Mouse (Mus musculus) spleen, adult 2 months (tissue): ENCODE data around the gene Sfxn4. TPM values are rescaled to one million over a fixed set of nuclear protein-coding genes. Genes with fewer than 3 reads are reported as not detected.
A peak's percentile ranks its signal among the peaks of the same experiment; 100 is the strongest.

Source experiments
- DNase-seq, 2 experiments: peaks; one replicate each; pipeline versions ENCODE4 v3.0.0 to v3.0.0-alpha.2; 2012 to 2021; ENCODE audit warnings: low spot score in 2 of 2, low read depth in 1 of 2
- H3K27ac ChIP-seq: fragments of 200-500 bp; 2 replicates; pipeline ENCODE4 v1.5.1; 2012; ENCODE audit warnings: low read length, inconsistent platforms; ENCODE audit not compliant: insufficient read depth
- H3K27me3 ChIP-seq: fragments of 200-500 bp; 2 replicates; pipeline ENCODE4 v1.6.1; 2012; ENCODE audit warnings: mild to moderate bottlenecking, moderate library complexity, low read length, inconsistent platforms; ENCODE audit not compliant: control insufficient read depth, insufficient read depth
- H3K36me3 ChIP-seq: fragments of 200-500 bp; 2 replicates; pipeline ENCODE4 v1.6.1; 2012; ENCODE audit warnings: mild to moderate bottlenecking, low read length, inconsistent platforms; ENCODE audit not compliant: control insufficient read depth, insufficient read depth
- H3K4me1 ChIP-seq: fragments of 200-500 bp; 2 replicates; pipeline ENCODE4 v1.6.1; 2011; ENCODE audit warnings: inconsistent platforms; ENCODE audit not compliant: control insufficient read depth, insufficient read depth, insufficient read length
- H3K4me3 ChIP-seq: fragments of 200-500 bp; 2 replicates; pipeline ENCODE4 v1.5.1; 2011; ENCODE audit warnings: mild to moderate bottlenecking, inconsistent platforms; ENCODE audit not compliant: insufficient read depth, insufficient read length; ENCODE audit errors: extremely low read depth
- CTCF ChIP-seq: fragments of 200-500 bp; IDR thresholded peaks from 2 replicates; pipeline ENCODE4 v1.5.1; 2011; ENCODE audit warnings: mild to moderate bottlenecking, inconsistent platforms; ENCODE audit not compliant: insufficient read depth, insufficient read length, insufficient replicate concordance; ENCODE audit errors: extremely low read depth
- POLR2A ChIP-seq: fragments of 200-500 bp; IDR thresholded peaks from 2 replicates; pipeline ENCODE4 v1.6.1; 2011; ENCODE audit warnings: low read depth, low read length, inconsistent platforms
- WGBS: fragments of 180-500 bp; shearing (Covaris S2); methylation state at CpG from one replicate; pipeline ENCODE4 v1.1.7; 2018; 5-methylcytosine and 5-hydroxymethylcytosine counted together
- polyA plus RNA-seq: library from polyadenylated mRNA; depleted of rRNA; stranded (reverse); fragments of >200 nt; gene quantifications from 2 replicates; pipeline ENCODE4 v1.2.3, GENCODE M21; 2012; rRNA removed

Sfxn4 gene
- polyA plus RNA-seq, 1 experiment = 0.94 TPM

GRCm38 (mm10) chr19:60790551-60791161 is 70.6 kb downstream of the Sfxn4 start, which contains the start of gene Eif3a:
Gene Eif3a (minus strand): TSS chr19:60790658.
- peak; percentile 89 to 90 for DNase-seq
- no peaks in the 10 kb centered on the region for H3K36me3 ChIP-seq
- H3K4me1 ChIP-seq = peaks cover 5% of the 10 kb centered on the region; the same call in 1 of the 2 replicates
- H3K27ac ChIP-seq = peak within 1 kb of the TSS; percentile 93
- TF ChIP-seq POLR2A (peak; percentile 93), CTCF (no peak)
- under 1% methylated on average over 57 of the region's 57 CpGs for WGBS
- peak within 1 kb of the TSS; percentile 69 for H3K4me3 ChIP-seq
- no peaks in the 10 kb centered on the region for H3K27me3 ChIP-seq

GRCm38 (mm10) chr19:60789919-60790506 is 71.3 kb downstream of the Sfxn4 start:
- no peaks in the 10 kb centered on the region for H3K36me3 ChIP-seq
- peaks cover 5% of the 10 kb centered on the region; the same call in 1 of the 2 replicates for H3K4me1 ChIP-seq
- peak overlapping the region; percentile 69 for H3K4me3 ChIP-seq
- WGBS = under 1% methylated on average over 59 of the region's 60 CpGs
- TF ChIP-seq POLR2A (no peak), CTCF (no peak)
- no peaks in the 10 kb centered on the region for H3K27me3 ChIP-seq
- H3K27ac ChIP-seq = peak overlapping the region; percentile 93
- peak; percentile 9 to 35 for DNase-seq

- no peak for DNase-seq
- TF ChIP-seq CTCF (no peak), POLR2A (no peak)
- Histone ChIP-seq H3K4me3 (peak overlapping the region; percentile 69), H3K27me3 (no peaks in the 10 kb centered on the region), H3K36me3 (no peaks in the 10 kb centered on the region; the same call in 1 of the 2 replicates), H3K4me1 (peaks cover 5% of the 10 kb centered on the region; the same call in 1 of the 2 replicates), H3K27ac (peak overlapping the region; percentile 93; the same call in 1 of the 2 replicates)
- 3% methylated on average over 7 of the region's 7 CpGs for WGBS
These were observed 71.8 kb downstream of the Sfxn4 start for GRCm38 (mm10) chr19:60789452-60789851.

- H3K4me3 ChIP-seq = no peak overlapping the region; the same call in 1 of the 2 replicates
- TF ChIP-seq CTCF (no peak), POLR2A (no peak)
- H3K27ac ChIP-seq = no peak overlapping the region
- no peaks in the 10 kb centered on the region; the same call in 1 of the 2 replicates for H3K36me3 ChIP-seq
- no peaks in the 10 kb centered on the region for H3K27me3 ChIP-seq
- no peak for DNase-seq
- peaks cover 5% of the 10 kb centered on the region; the same call in 1 of the 2 replicates for H3K4me1 ChIP-seq
- 34% methylated on average over 6 of the region's 6 CpGs for WGBS
These were observed 72.9 kb downstream of the Sfxn4 start for GRCm38 (mm10) chr19:60788214-60788960.

GRCm38 (mm10) chr19:60787465-60788150 is 73.7 kb downstream of the Sfxn4 start:
- Histone ChIP-seq H3K4me3 (no peak overlapping the region), H3K27me3 (no peaks in the 10 kb centered on the region), H3K27ac (no peak overlapping the region), H3K36me3 (no peaks in the 10 kb centered on the region; the same call in 1 of the 2 replicates), H3K4me1 (peaks cover 6% of the 10 kb centered on the region; the same call in 1 of the 2 replicates)
- DNase-seq = no peak
- TF ChIP-seq CTCF = no peak
- no peak for TF ChIP-seq POLR2A
- WGBS = 12% methylated on average over 2 of the region's 2 CpGs

Other genes with a start within 250 kb of the Sfxn4 start
- gene Nanos1, start 105.5 kb downstream of the Sfxn4 start, polyA plus RNA-seq = 1.3 and 2.4 TPM in 2 replicates
- gene Eif3a, start 70.8 kb downstream of the Sfxn4 start, polyA plus RNA-seq = 17.3 and 18.3 TPM in 2 replicates
- gene Fam45a, start 49.9 kb downstream of the Sfxn4 start, polyA plus RNA-seq = 3.8 and 4.7 TPM in 2 replicates
- gene Prdx3, start 13.1 kb upstream of the Sfxn4 start, polyA plus RNA-seq = 54.0 and 55.7 TPM in 2 replicates
- 2.0 and 2.1 TPM in 2 replicates for gene Grk5, start 28.3 kb upstream of the Sfxn4 start, polyA plus RNA-seq